Mouse (Mus musculus) liver, embryonic 13.5 days (tissue): ENCODE data around the gene Npnt. TPM values are rescaled to one million over a fixed set of nuclear protein-coding genes. Genes with fewer than 3 reads are reported as not detected.
A peak's percentile ranks its signal among the peaks of the same experiment; 100 is the strongest.

ENCODE experiments used
- ATAC-seq: fragments of 200-750 bp; cut with Nextera tagmentation; 2 replicates; pipeline ENCODE4 v1.8.0; 2017; ENCODE audit warnings: low read depth, mild to moderate bottlenecking, moderate number of reproducible peaks, moderate library complexity
- DNase-seq: peaks from one replicate; pipeline ENCODE4 v3.0.0; 2022
- H3K27ac ChIP-seq: fragments of 300-500 bp; sonication (generic); 2 replicates; pipeline ENCODE4 v1.5.1; 2015; ENCODE audit warnings: moderate library complexity, mild to moderate bottlenecking, inconsistent platforms
- H3K27me3 ChIP-seq: fragments of 300-500 bp; sonication (generic); 2 replicates; pipeline ENCODE4 v1.6.1; 2015; ENCODE audit warnings: mild to moderate bottlenecking, inconsistent platforms
- H3K36me3 ChIP-seq: fragments of 300-500 bp; sonication (generic); 2 replicates; pipeline ENCODE4 v1.6.1; 2015; ENCODE audit warnings: mild to moderate bottlenecking, inconsistent platforms
- H3K4me1 ChIP-seq: fragments of 300-500 bp; sonication (generic); replicated peaks from 2 replicates; pipeline ENCODE4 v1.6.1; 2015; ENCODE audit warnings: inconsistent platforms
- H3K4me2 ChIP-seq: fragments of 300-500 bp; sonication (generic); 2 replicates; pipeline ENCODE4 v1.6.1; 2015; ENCODE audit warnings: inconsistent platforms, mild to moderate bottlenecking, moderate library complexity
- H3K4me3 ChIP-seq: fragments of 300-500 bp; sonication (generic); replicated peaks from 2 replicates; pipeline ENCODE4 v1.5.1; 2015; ENCODE audit warnings: mild to moderate bottlenecking, inconsistent platforms
- H3K9ac ChIP-seq: fragments of 300-500 bp; sonication (generic); 2 replicates; pipeline ENCODE4 v1.6.1; 2015; ENCODE audit warnings: mild to moderate bottlenecking, inconsistent platforms
- H3K9me3 ChIP-seq: fragments of 300-500 bp; sonication (generic); replicated peaks from 2 replicates; pipeline ENCODE4 v1.6.1; 2016; ENCODE audit warnings: inconsistent platforms
- WGBS: fragments of 180-500 bp; shearing (Covaris S2); methylation state at CpG from one replicate; pipeline ENCODE4 v1.1.7; 2015; ENCODE audit not compliant: insufficient replicate concordance; 5-methylcytosine and 5-hydroxymethylcytosine counted together
- polyA plus RNA-seq: library from polyadenylated mRNA; unstranded; fragments of >200 nt; fragmentation: Nextera tagmentation; extraction: Ambion mirVana; gene quantifications from 2 replicates; pipeline ENCODE4 v1.2.1, GENCODE M21; 2015

Gene Npnt
- polyA plus RNA-seq, result 2.0 and 2.7 TPM in 2 replicates

- Histone ChIP-seq H3K4me3 (peak within 1 kb of the TSS; percentile 62), H3K9me3 (no peaks in the 10 kb centered on the region), H3K4me2 (peak within 1 kb of the TSS; percentile 78), H3K4me1 (peaks cover 4% of the 10 kb centered on the region; the same call in 1 of the 2 replicates), H3K36me3 (no peaks in the 10 kb centered on the region), H3K9ac (peak within 1 kb of the TSS; percentile 39), H3K27me3 (peaks cover 53% of the 10 kb centered on the region), H3K27ac (no peak within 1 kb of the TSS)
- no peak for DNase-seq
- under 1% methylated on average over 71 of the region's 82 CpGs for WGBS
- ATAC-seq, result peak; percentile 67
Observed at GRCm38 (mm10) chr3:132949791-132950528, at the start of gene Npnt. TSS of gene Npnt (minus strand) at chr3:132950291.

GRCm38 (mm10) chr3:132996299-132996698, 46.2 kb upstream of the Npnt start:
- H3K27me3 ChIP-seq, result no peaks in the 10 kb centered on the region
- H3K4me1 ChIP-seq, result no peaks in the 10 kb centered on the region
- 81% methylated on average over 9 of the region's 9 CpGs for WGBS
- H3K9ac ChIP-seq, result no peak overlapping the region
- no peaks in the 10 kb centered on the region for H3K9me3 ChIP-seq
- ATAC-seq, result no peak
- no peak for DNase-seq
- H3K4me3 ChIP-seq, result no peak overlapping the region
- H3K27ac ChIP-seq, result no peak overlapping the region
- peaks cover 26% of the 10 kb centered on the region for H3K36me3 ChIP-seq
- no peak overlapping the region for H3K4me2 ChIP-seq

- Histone ChIP-seq H3K9me3 (no peaks in the 10 kb centered on the region), H3K4me1 (no peaks in the 10 kb centered on the region), H3K27me3 (no peaks in the 10 kb centered on the region), H3K9ac (no peak overlapping the region), H3K4me2 (no peak overlapping the region), H3K4me3 (no peak overlapping the region), H3K36me3 (peaks cover 26% of the 10 kb centered on the region), H3K27ac (no peak overlapping the region)
- DNase-seq (no peak), ATAC-seq (no peak)
- 75% methylated on average over 3 of the region's 3 CpGs for WGBS
Observed at GRCm38 (mm10) chr3:132995904-132996267, 45.8 kb upstream of the Npnt start.

- Histone ChIP-seq H3K36me3 (peaks cover 26% of the 10 kb centered on the region), H3K4me1 (no peaks in the 10 kb centered on the region), H3K4me2 (no peak overlapping the region), H3K27ac (no peak overlapping the region), H3K4me3 (no peak overlapping the region), H3K27me3 (no peaks in the 10 kb centered on the region), H3K9ac (no peak overlapping the region), H3K9me3 (no peaks in the 10 kb centered on the region)
- ATAC-seq, result no peak
- WGBS, result 81% methylated on average over 7 of the region's 7 CpGs
- no peak for DNase-seq
Observed at GRCm38 (mm10) chr3:132995172-132995903, 45.2 kb upstream of the Npnt start.

- Histone ChIP-seq H3K9ac (no peak overlapping the region), H3K27ac (no peak overlapping the region), H3K36me3 (peaks cover 11% of the 10 kb centered on the region), H3K4me3 (no peak overlapping the region), H3K9me3 (no peaks in the 10 kb centered on the region), H3K27me3 (no peaks in the 10 kb centered on the region), H3K4me2 (no peak overlapping the region), H3K4me1 (no peaks in the 10 kb centered on the region)
- 82% methylated on average over 5 of the region's 5 CpGs for WGBS
- ATAC-seq (no peak), DNase-seq (no peak)
Observed at GRCm38 (mm10) chr3:132986188-132986587, 36.1 kb upstream of the Npnt start.

- WGBS, result 77% methylated on average over 4 of the region's 4 CpGs
- Histone ChIP-seq H3K9ac (no peak overlapping the region), H3K36me3 (peaks cover 26% of the 10 kb centered on the region), H3K4me1 (no peaks in the 10 kb centered on the region), H3K4me2 (no peak overlapping the region), H3K27ac (no peak overlapping the region), H3K27me3 (no peaks in the 10 kb centered on the region), H3K4me3 (no peak overlapping the region), H3K9me3 (no peaks in the 10 kb centered on the region)
- DNase-seq (no peak), ATAC-seq (no peak)
Observed at GRCm38 (mm10) chr3:132983845-132984485, 33.9 kb upstream of the Npnt start.

- H3K27ac ChIP-seq, result no peak overlapping the region
- DNase-seq (no peak), ATAC-seq (no peak)
- peaks cover 28% of the 10 kb centered on the region for H3K36me3 ChIP-seq
- H3K9me3 ChIP-seq, result no peaks in the 10 kb centered on the region
- H3K4me3 ChIP-seq, result no peak overlapping the region
- no peaks in the 10 kb centered on the region for H3K27me3 ChIP-seq
- WGBS, result 91% methylated on average over 2 of the region's 2 CpGs
- H3K4me1 ChIP-seq, result no peaks in the 10 kb centered on the region
- H3K9ac ChIP-seq, result no peak overlapping the region
- H3K4me2 ChIP-seq, result no peak overlapping the region
Observed at GRCm38 (mm10) chr3:132981968-132982367, 31.9 kb upstream of the Npnt start.

GRCm38 (mm10) chr3:132979781-132980461, 29.8 kb upstream of the Npnt start:
- H3K4me3 ChIP-seq, result no peak overlapping the region
- H3K27ac ChIP-seq, result no peak overlapping the region
- no peak for DNase-seq
- H3K9me3 ChIP-seq, result no peaks in the 10 kb centered on the region
- ATAC-seq, result no peak
- H3K9ac ChIP-seq, result no peak overlapping the region
- H3K4me1 ChIP-seq, result no peaks in the 10 kb centered on the region
- no peaks in the 10 kb centered on the region for H3K27me3 ChIP-seq
- peaks cover 24% of the 10 kb centered on the region for H3K36me3 ChIP-seq
- 79% methylated on average over 12 of the region's 12 CpGs for WGBS
- H3K4me2 ChIP-seq, result no peak overlapping the region

- Histone ChIP-seq H3K36me3 (no peaks in the 10 kb centered on the region), H3K4me3 (no peak overlapping the region), H3K4me1 (no peaks in the 10 kb centered on the region), H3K27ac (no peak overlapping the region), H3K4me2 (no peak overlapping the region), H3K9ac (no peak overlapping the region), H3K27me3 (no peaks in the 10 kb centered on the region), H3K9me3 (no peaks in the 10 kb centered on the region)
- ATAC-seq (no peak), DNase-seq (no peak)
- 39% methylated on average over 5 of the region's 5 CpGs for WGBS
Observed at GRCm38 (mm10) chr3:132966255-132966654, 16.2 kb upstream of the Npnt start.

GRCm38 (mm10) chr3:132964715-132965507, 14.8 kb upstream of the Npnt start:
- Histone ChIP-seq H3K27me3 (no peaks in the 10 kb centered on the region), H3K36me3 (no peaks in the 10 kb centered on the region), H3K9ac (no peak overlapping the region), H3K4me3 (no peak overlapping the region), H3K4me1 (no peaks in the 10 kb centered on the region), H3K27ac (no peak overlapping the region), H3K9me3 (no peaks in the 10 kb centered on the region), H3K4me2 (no peak overlapping the region)
- no peak for DNase-seq
- WGBS, result 52% methylated on average over 9 of the region's 9 CpGs
- ATAC-seq, result no peak
